Mouse (Mus musculus): ENCODE measurements at regions not wholly inside any gene's neighbourhood (a gene's known extent, or its start where the extent isn't known, plus 50 kb on each side); places are given as distances from the start of the nearest gene placed in this dataset.
"Not testable (repeated sequence)": the region's sequence is repeated elsewhere in the genome, so short reads cannot be mapped to it uniquely, and the experiment has no call there.

GRCm38 (mm10) chrX:70606349-70606748 is 129.4 kb upstream of the Tmem185a start:
- H3K9ac ChIP-seq = no peak overlapping the region
- no peak overlapping the region for H3K27ac ChIP-seq (replicated peaks)
- no peaks in the 10 kb centered on the region for H3K27me3 ChIP-seq
- no peaks in the 10 kb centered on the region for H3K36me3 ChIP-seq
- H3K4me1 ChIP-seq (replicated peaks) = no peaks in the 10 kb centered on the region
- no peak overlapping the region for H3K4me3 ChIP-seq
- no peaks in the 10 kb centered on the region for H3K9me3 ChIP-seq
- no peak for ATAC-seq (ENCODE audit: low FRiP score, low read depth)
- no peak overlapping the region for H3K4me2 ChIP-seq
- 74% methylated on average over 1 of the region's 1 CpGs for WGBS

GRCm38 (mm10) chrX:70582344-70582743 is 105.4 kb upstream of the Tmem185a start:
- not testable (repeated sequence) for H3K4me2 ChIP-seq; H3K9me3 ChIP-seq; H3K4me3 ChIP-seq; H3K4me1 ChIP-seq (replicated peaks); H3K9ac ChIP-seq; H3K36me3 ChIP-seq; H3K27ac ChIP-seq (replicated peaks); H3K27me3 ChIP-seq
- 18% methylated on average over 2 of the region's 2 CpGs for WGBS
- ATAC-seq (ENCODE audit: low FRiP score, low read depth) = 0 out of 2 replicates have a peak, but pooled peaks have one; percentile 56

DNA sequence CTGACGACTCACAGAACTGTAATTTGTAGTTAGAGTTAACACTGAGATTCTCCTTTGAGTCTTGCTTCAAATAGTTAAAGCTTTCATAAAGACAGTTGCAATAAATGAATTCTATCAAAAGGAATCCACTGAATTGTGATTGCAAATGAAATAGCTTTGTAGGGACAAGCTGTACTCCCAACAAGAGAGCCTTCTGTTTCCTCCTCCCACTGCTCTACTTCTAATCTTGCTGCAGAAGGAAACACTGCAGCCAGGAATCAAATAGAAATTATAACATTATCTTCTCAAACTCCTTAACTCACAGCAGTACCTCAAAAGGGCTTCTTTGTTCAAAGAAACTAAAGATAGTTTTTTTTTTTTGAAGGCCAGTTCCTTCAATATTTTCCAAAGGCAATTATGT is 103.2 kb upstream of the Tmem185a start:
- no peak overlapping the region for H3K27ac ChIP-seq (replicated peaks)
- H3K4me1 ChIP-seq (replicated peaks) = no peaks in the 10 kb centered on the region
- no peaks in the 10 kb centered on the region for H3K36me3 ChIP-seq
- 80% methylated on average over 1 of the region's 1 CpGs for WGBS
- no peaks in the 10 kb centered on the region for H3K27me3 ChIP-seq
- H3K9me3 ChIP-seq = no peaks in the 10 kb centered on the region
- H3K9ac ChIP-seq = no peak overlapping the region
- no peak overlapping the region for H3K4me2 ChIP-seq
- no peak for ATAC-seq (ENCODE audit: low FRiP score, low read depth)
- H3K4me3 ChIP-seq = no peak overlapping the region

DNA sequence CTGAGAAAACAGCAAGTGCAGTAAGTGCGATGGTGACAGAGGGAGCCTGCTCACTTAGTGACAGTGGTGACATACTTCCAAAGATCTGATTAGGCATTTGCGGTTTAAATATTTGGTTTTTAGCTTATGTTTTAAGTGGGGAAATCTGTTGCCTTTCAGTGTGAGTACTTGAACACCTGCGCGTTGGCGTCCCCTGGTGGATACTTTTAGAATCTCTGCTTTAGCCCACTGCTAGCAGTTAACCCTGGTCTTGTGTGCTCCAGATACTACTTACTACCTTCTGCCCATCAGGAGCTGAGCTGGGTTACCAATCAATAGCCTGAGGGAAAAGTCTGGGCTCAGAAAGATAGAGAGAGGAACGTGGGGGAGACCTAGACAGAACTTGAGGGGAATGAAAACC is 97.3 kb upstream of the Tmem185a start:
- H3K9me3 ChIP-seq, H3K36me3 ChIP-seq: not testable (repeated sequence)

GRCm38 (mm10) chrX:70570586-70570985 is 93.6 kb upstream of the Tmem185a start:
- H3K27me3 ChIP-seq; H3K27ac ChIP-seq (replicated peaks); ATAC-seq (ENCODE audit: low FRiP score, low read depth); H3K4me1 ChIP-seq (replicated peaks); H3K4me3 ChIP-seq; H3K9me3 ChIP-seq; H3K4me2 ChIP-seq; H3K9ac ChIP-seq; H3K36me3 ChIP-seq: not testable (repeated sequence)
- WGBS = 86% methylated on average over 3 of the region's 4 CpGs

More for the DNA sequence above, 97.3 kb upstream of the Tmem185a start:
- not testable (repeated sequence) for H3K4me1 ChIP-seq (replicated peaks); H3K27ac ChIP-seq (replicated peaks); H3K9ac ChIP-seq; H3K4me3 ChIP-seq; ATAC-seq (ENCODE audit: low FRiP score, low read depth); H3K27me3 ChIP-seq; H3K4me2 ChIP-seq
- 27% methylated on average over 1 of the region's 6 CpGs for WGBS

GRCm38 (mm10) chrX:70569339-70569979 is 92.5 kb upstream of the Tmem185a start:
- not testable (repeated sequence) for H3K36me3 ChIP-seq; H3K27me3 ChIP-seq; H3K27ac ChIP-seq (replicated peaks); H3K4me3 ChIP-seq; H3K4me2 ChIP-seq; H3K9me3 ChIP-seq; H3K9ac ChIP-seq; H3K4me1 ChIP-seq (replicated peaks)
- ATAC-seq (ENCODE audit: low FRiP score, low read depth) = peak; percentile 72
- WGBS = 49% methylated on average over 5 of the region's 6 CpGs
